Mouse (Mus musculus): ENCODE measurements around the gene Hoxd13. TPM values are rescaled to one million over a fixed set of nuclear protein-coding genes. Genes with fewer than 3 reads are reported as not detected.

Gene Hoxd13
- polyA plus RNA-seq, 1 experiment from 2014 or later: not detected

- Histone ChIP-seq H3K27ac (ENCODE audit: low read length) (no peak within 1 kb of the TSS), H3K36me3 (ENCODE audit: control insufficient read depth, insufficient read depth) (no peaks in the 10 kb centered on the region), H3K9me3 (ENCODE audit: control insufficient read depth, low read length) (no peaks in the 10 kb centered on the region), H3K27me3 (replicated peaks; ENCODE audit: control insufficient read depth, insufficient read depth, low read length) (peaks cover 91% of the 10 kb centered on the region), H3K4me3 (replicated peaks; ENCODE audit: low read length) (peak within 1 kb of the TSS; percentile 28), H3K4me1 (replicated peaks; ENCODE audit: control insufficient read depth, insufficient read depth, low read length) (peaks cover 11% of the 10 kb centered on the region), H3K4me2 (ENCODE audit: low read length) (peak within 1 kb of the TSS; percentile 50), H3K9ac (replicated peaks; ENCODE audit: low read depth, low read length) (no peak within 1 kb of the TSS)
- peak; percentile 66; the same call in 1 of the 2 replicates for ATAC-seq
- WGBS: under 1% methylated on average over 43 of the region's 43 CpGs
These were observed 29.5 kb downstream of the Hoxd13 start, which contains the start of gene Hoxd9 for GRCm38 (mm10) chr2:74697567-74698121. Gene Hoxd9 (plus strand): TSS chr2:74697727.

GRCm38 (mm10) chr2:74698201-74699052 is 30.3 kb downstream of the Hoxd13 start:
- no peaks in the 10 kb centered on the region for H3K9me3 ChIP-seq (ENCODE audit: control insufficient read depth, low read length)
- ATAC-seq: peak; percentile 49; the same call in 1 of the 2 replicates
- under 1% methylated on average over 78 of the region's 86 CpGs for WGBS

GRCm38 (mm10) chr2:74699053-74699430 is 30.9 kb downstream of the Hoxd13 start:
- WGBS: under 1% methylated on average over 17 of the region's 17 CpGs
- Histone ChIP-seq H3K36me3 (ENCODE audit: control insufficient read depth, insufficient read depth) (no peaks in the 10 kb centered on the region), H3K27ac (ENCODE audit: low read length) (no peak overlapping the region)

More at GRCm38 (mm10) chr2:74698201-74699052, 30.3 kb downstream of the Hoxd13 start:
- peaks cover 11% of the 10 kb centered on the region for H3K4me1 ChIP-seq (replicated peaks; ENCODE audit: control insufficient read depth, insufficient read depth, low read length)
- peak overlapping the region; percentile 28 for H3K4me3 ChIP-seq (replicated peaks; ENCODE audit: low read length)
- no peak overlapping the region for H3K27ac ChIP-seq (ENCODE audit: low read length)
- peak overlapping the region; percentile 50 for H3K4me2 ChIP-seq (ENCODE audit: low read length)
- H3K36me3 ChIP-seq (ENCODE audit: control insufficient read depth, insufficient read depth): no peaks in the 10 kb centered on the region
- peaks cover 90% of the 10 kb centered on the region for H3K27me3 ChIP-seq (replicated peaks; ENCODE audit: control insufficient read depth, insufficient read depth, low read length)
- H3K9ac ChIP-seq (replicated peaks; ENCODE audit: low read depth, low read length): no peak overlapping the region

GRCm38 (mm10) chr2:74699664-74700545 is 31.8 kb downstream of the Hoxd13 start:
- Histone ChIP-seq H3K4me3 (replicated peaks; ENCODE audit: low read length) (no peak overlapping the region), H3K36me3 (ENCODE audit: control insufficient read depth, insufficient read depth) (no peaks in the 10 kb centered on the region), H3K4me2 (ENCODE audit: low read length) (no peak overlapping the region), H3K9ac (replicated peaks; ENCODE audit: low read depth, low read length) (no peak overlapping the region), H3K9me3 (ENCODE audit: control insufficient read depth, low read length) (no peaks in the 10 kb centered on the region), H3K4me1 (replicated peaks; ENCODE audit: control insufficient read depth, insufficient read depth, low read length) (peaks cover 15% of the 10 kb centered on the region), H3K27ac (ENCODE audit: low read length) (no peak overlapping the region), H3K27me3 (replicated peaks; ENCODE audit: control insufficient read depth, insufficient read depth, low read length) (peaks cover 88% of the 10 kb centered on the region)
- 3% methylated on average over 23 of the region's 23 CpGs for WGBS
- no peak for ATAC-seq

More at GRCm38 (mm10) chr2:74699053-74699430, 30.9 kb downstream of the Hoxd13 start:
- Histone ChIP-seq H3K4me3 (replicated peaks; ENCODE audit: low read length) (no peak overlapping the region), H3K9me3 (ENCODE audit: control insufficient read depth, low read length) (no peaks in the 10 kb centered on the region), H3K4me2 (ENCODE audit: low read length) (no peak overlapping the region), H3K27me3 (replicated peaks; ENCODE audit: control insufficient read depth, insufficient read depth, low read length) (peaks cover 90% of the 10 kb centered on the region), H3K9ac (replicated peaks; ENCODE audit: low read depth, low read length) (no peak overlapping the region), H3K4me1 (replicated peaks; ENCODE audit: control insufficient read depth, insufficient read depth, low read length) (peaks cover 11% of the 10 kb centered on the region)
- ATAC-seq: no peak

GRCm38 (mm10) chr2:74700546-74701112 is 32.5 kb downstream of the Hoxd13 start:
- no peak overlapping the region for H3K4me2 ChIP-seq (ENCODE audit: low read length)
- H3K4me3 ChIP-seq (replicated peaks; ENCODE audit: low read length): no peak overlapping the region
- H3K9ac ChIP-seq (replicated peaks; ENCODE audit: low read depth, low read length): no peak overlapping the region
- no peaks in the 10 kb centered on the region for H3K36me3 ChIP-seq (ENCODE audit: control insufficient read depth, insufficient read depth)
- ATAC-seq: no peak
- H3K9me3 ChIP-seq (ENCODE audit: control insufficient read depth, low read length): no peaks in the 10 kb centered on the region
- no peak overlapping the region for H3K27ac ChIP-seq (ENCODE audit: low read length)
- 2% methylated on average over 22 of the region's 22 CpGs for WGBS
- H3K4me1 ChIP-seq (replicated peaks; ENCODE audit: control insufficient read depth, insufficient read depth, low read length): peaks cover 22% of the 10 kb centered on the region
- H3K27me3 ChIP-seq (replicated peaks; ENCODE audit: control insufficient read depth, insufficient read depth, low read length): peaks cover 85% of the 10 kb centered on the region

- Histone ChIP-seq H3K9me3 (ENCODE audit: control insufficient read depth, low read length) (no peaks in the 10 kb centered on the region), H3K36me3 (ENCODE audit: control insufficient read depth, insufficient read depth) (no peaks in the 10 kb centered on the region), H3K4me2 (ENCODE audit: low read length) (no peak overlapping the region), H3K4me1 (replicated peaks; ENCODE audit: control insufficient read depth, insufficient read depth, low read length) (peaks cover 24% of the 10 kb centered on the region), H3K4me3 (replicated peaks; ENCODE audit: low read length) (no peak overlapping the region), H3K27ac (ENCODE audit: low read length) (no peak overlapping the region), H3K9ac (replicated peaks; ENCODE audit: low read depth, low read length) (no peak overlapping the region), H3K27me3 (replicated peaks; ENCODE audit: control insufficient read depth, insufficient read depth, low read length) (peaks cover 83% of the 10 kb centered on the region)
- no peak for ATAC-seq
- 10% methylated on average over 17 of the region's 17 CpGs for WGBS
These were observed 34.1 kb downstream of the Hoxd13 start for GRCm38 (mm10) chr2:74701949-74702819.

- Histone ChIP-seq H3K9me3 (ENCODE audit: control insufficient read depth, low read length) (no peaks in the 10 kb centered on the region), H3K4me2 (ENCODE audit: low read length) (no peak overlapping the region), H3K27me3 (replicated peaks; ENCODE audit: control insufficient read depth, insufficient read depth, low read length) (peaks cover 83% of the 10 kb centered on the region), H3K9ac (replicated peaks; ENCODE audit: low read depth, low read length) (no peak overlapping the region), H3K4me3 (replicated peaks; ENCODE audit: low read length) (no peak overlapping the region), H3K36me3 (ENCODE audit: control insufficient read depth, insufficient read depth) (no peaks in the 10 kb centered on the region), H3K4me1 (replicated peaks; ENCODE audit: control insufficient read depth, insufficient read depth, low read length) (peaks cover 20% of the 10 kb centered on the region), H3K27ac (ENCODE audit: low read length) (no peak overlapping the region)
- ATAC-seq: no peak
- WGBS: 9% methylated on average over 6 of the region's 6 CpGs
These were observed 34.7 kb downstream of the Hoxd13 start for GRCm38 (mm10) chr2:74702820-74703219.

GRCm38 (mm10) chr2:74703317-74703716 is 35.2 kb downstream of the Hoxd13 start:
- no peak for ATAC-seq
- WGBS: 3% methylated on average over 10 of the region's 10 CpGs
- peaks cover 16% of the 10 kb centered on the region for H3K4me1 ChIP-seq (replicated peaks; ENCODE audit: control insufficient read depth, insufficient read depth, low read length)

More at GRCm38 (mm10) chr2:74703317-74703716, 35.2 kb downstream of the Hoxd13 start:
- peaks cover 86% of the 10 kb centered on the region for H3K27me3 ChIP-seq (replicated peaks; ENCODE audit: control insufficient read depth, insufficient read depth, low read length)
- no peak overlapping the region for H3K4me2 ChIP-seq (ENCODE audit: low read length)
- no peak overlapping the region for H3K27ac ChIP-seq (ENCODE audit: low read length)
- H3K36me3 ChIP-seq (ENCODE audit: control insufficient read depth, insufficient read depth): no peaks in the 10 kb centered on the region
- no peak overlapping the region for H3K4me3 ChIP-seq (replicated peaks; ENCODE audit: low read length)
- H3K9ac ChIP-seq (replicated peaks; ENCODE audit: low read depth, low read length): no peak overlapping the region
- H3K9me3 ChIP-seq (ENCODE audit: control insufficient read depth, low read length): no peaks in the 10 kb centered on the region
